In the genomic region with DNA sequence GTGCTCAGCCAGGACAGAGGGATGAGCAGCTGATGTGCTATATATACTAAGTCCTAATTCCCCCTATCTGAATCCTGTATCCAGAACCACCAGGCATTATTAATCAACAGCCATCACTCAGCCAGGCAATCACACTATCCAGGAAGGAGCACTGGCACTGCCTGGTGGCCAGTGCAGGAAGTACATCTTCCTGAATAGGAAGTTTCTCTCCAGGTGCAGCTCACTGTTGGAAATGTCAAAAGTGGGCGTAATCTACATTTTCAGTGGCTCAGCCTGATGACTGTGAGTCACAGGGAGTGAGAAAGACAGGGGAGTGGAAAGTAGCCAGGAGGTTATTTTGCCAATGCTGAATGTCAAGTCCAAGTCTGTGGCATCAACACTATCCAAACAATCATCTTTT, we compare ENCODE assay signal across 10 mouse cellular contexts. TPM values are rescaled to one million over a fixed set of nuclear protein-coding genes. Genes with fewer than 3 reads are reported as not detected.
DNase-seq lines count a peak whose midpoint lies in the region; ATAC-seq and TF ChIP-seq lines count a peak whose summit lies in the region.
"Had no signal": no experiment of that assay in that cellular context is flagged by ENCODE, and none has a peak within 500 bp of the region (broad histone marks: within the 10 kb centered on the region; RNA-seq: fewer than 3 reads in every experiment).

No protein-coding gene starts in this region.

- 0 out of 2 replicates have a peak, but pooled peaks cover 3% of the 10 kb centered on the region for H3K27me3 ChIP-seq in neural tube, embryonic 15.5 days (replicated peaks)
- H3K27me3 ChIP-seq in midbrain, postnatal 0 days (ENCODE audit: insufficient read depth, low read length): no peaks in the 10 kb centered on the region
- H3K27me3 ChIP-seq: neural tube, embryonic 13.5 days had no signal

- H3K27ac ChIP-seq in neural tube, embryonic 15.5 days (replicated peaks): no peak overlapping the region
- H3K27ac ChIP-seq in midbrain, postnatal 0 days (ENCODE audit: low read depth, low read length): no peak overlapping the region
- H3K27ac ChIP-seq: neural tube, embryonic 13.5 days had no signal

- H3K36me3 ChIP-seq in neural tube, embryonic 15.5 days: peaks cover 38% of the 10 kb centered on the region
- H3K36me3 ChIP-seq in midbrain, postnatal 0 days (ENCODE audit: insufficient read depth, low read length): peaks cover 29% of the 10 kb centered on the region

- no peak for ATAC-seq in neural tube, embryonic 15.5 days (ENCODE audit: low FRiP score)
- ATAC-seq in midbrain, postnatal 0 days (ENCODE audit: low FRiP score): no peak

- 88% methylated on average over 1 of the region's 1 CpGs for WGBS in neural tube, embryonic 15.5 days
- 96% methylated on average over 1 of the region's 1 CpGs for WGBS in midbrain, postnatal 0 days

- H3K4me2 ChIP-seq in neural tube, embryonic 15.5 days: no peak overlapping the region
- H3K4me2 ChIP-seq in midbrain, postnatal 0 days (ENCODE audit: low read depth, low read length, poor library complexity, severe bottlenecking): no peak overlapping the region
- H3K4me2 ChIP-seq: neural tube, embryonic 13.5 days had no signal

- H3K4me3 ChIP-seq in neural tube, embryonic 15.5 days (replicated peaks): no peak overlapping the region
- no peak overlapping the region for H3K4me3 ChIP-seq in midbrain, postnatal 0 days (ENCODE audit: low read depth, low read length)
- H3K4me3 ChIP-seq: neural tube, embryonic 13.5 days had no signal

- no peaks in the 10 kb centered on the region for H3K4me1 ChIP-seq in neural tube, embryonic 15.5 days
- H3K4me1 ChIP-seq in midbrain, postnatal 0 days (ENCODE audit: insufficient read depth, low read length): no peaks in the 10 kb centered on the region
- H3K4me1 ChIP-seq: neural tube, embryonic 13.5 days had no signal

- no peak overlapping the region for H3K9ac ChIP-seq in neural tube, embryonic 15.5 days (replicated peaks)
- H3K9ac ChIP-seq in midbrain, postnatal 0 days (replicated peaks; ENCODE audit: low read length, poor library complexity, severe bottlenecking): no peak overlapping the region
- H3K9ac ChIP-seq: neural tube, embryonic 13.5 days had no signal

- no peaks in the 10 kb centered on the region for H3K9me3 ChIP-seq in neural tube, embryonic 15.5 days (replicated peaks)
- H3K9me3 ChIP-seq in midbrain, postnatal 0 days (ENCODE audit: low read length): no peaks in the 10 kb centered on the region
- H3K9me3 ChIP-seq: neural tube, embryonic 13.5 days had no signal

- peak; percentile 71 for TF ChIP-seq CTCF in midbrain, postnatal 0 days (IDR thresholded peaks at IDR 0.05)

- peak; percentile 73 to 86 for DNase-seq in adrenal gland, adult (ENCODE audit: inconsistent age in 2 of 2, low spot score in 1 of 2)
- no peak for DNase-seq in adrenal gland, postnatal 4 days (ENCODE audit: low spot score in 2 of 2)
- peak; percentile 30 for DNase-seq in neural tube, embryonic 10.5 days (ENCODE audit: extremely low spot score, low spot score)
- peak; percentile 42 to 55 for DNase-seq in cerebellum, postnatal 14 days
- peak; percentile 45 to 46 for DNase-seq in kidney, postnatal 25 days
- peak; percentile 22 for DNase-seq in midbrain, postnatal 0 days (ENCODE audit: low spot score)
- DNase-seq in right cerebral cortex, postnatal 10 days (ENCODE audit: low spot score in 2 of 2): no peak

RNA-seq across cellular contexts. Expression of a gene that starts 5.7 kb away (rescaled TPM):
- not detected for total RNA-seq in adrenal gland, postnatal 4 days (2021)
- 0.29 and 0.54 TPM in 2 replicates for polyA plus RNA-seq in neural tube, embryonic 15.5 days (2015; fragmentation: Nextera tagmentation; extraction: Ambion mirVana)
- total RNA-seq in midbrain, postnatal 0 days (2014; rRNA removed): 0.11 TPM in 1 of 2 replicates, not detected in the other
- polyA plus RNA-seq in midbrain, postnatal 0 days (2015; fragmentation: Nextera tagmentation; extraction: Ambion mirVana): 0.43 and 0.83 TPM in 2 replicates
- total RNA-seq: heart, postnatal 14 days had no signal
- polyA plus RNA-seq: neural tube, embryonic 13.5 days had no signal

RNA-seq across cellular contexts. Expression of a gene that starts 8.8 kb away (rescaled TPM):
- total RNA-seq in adrenal gland, postnatal 4 days (2021): 10 to 100 TPM; 20.8 to 26.1 TPM
- polyA plus RNA-seq in neural tube, embryonic 15.5 days (2015; fragmentation: Nextera tagmentation; extraction: Ambion mirVana): 26.0 and 29.2 TPM in 2 replicates
- 13.6 and 30.0 TPM in 2 replicates for total RNA-seq in midbrain, postnatal 0 days (2014; rRNA removed)
- polyA plus RNA-seq in midbrain, postnatal 0 days (2015; fragmentation: Nextera tagmentation; extraction: Ambion mirVana): 20.1 and 22.1 TPM in 2 replicates

RNA-seq across cellular contexts. Expression of a gene that starts 9.0 kb away (rescaled TPM):
- 10 to 100 TPM; 37.7 to 38.1 TPM for total RNA-seq in adrenal gland, postnatal 4 days (2021)
- polyA plus RNA-seq in neural tube, embryonic 15.5 days (2015; fragmentation: Nextera tagmentation; extraction: Ambion mirVana): 14.1 and 14.9 TPM in 2 replicates
- 14.9 and 15.0 TPM in 2 replicates for total RNA-seq in midbrain, postnatal 0 days (2014; rRNA removed)
- polyA plus RNA-seq in midbrain, postnatal 0 days (2015; fragmentation: Nextera tagmentation; extraction: Ambion mirVana): 9.8 and 10.2 TPM in 2 replicates

RNA-seq across cellular contexts. Expression of a gene that starts 28.6 kb away (rescaled TPM):
- total RNA-seq in adrenal gland, postnatal 4 days (2021): 10 to 100 TPM; 33.9 to 38.3 TPM
- 198 and 242 TPM in 2 replicates for polyA plus RNA-seq in neural tube, embryonic 15.5 days (2015; fragmentation: Nextera tagmentation; extraction: Ambion mirVana)
- total RNA-seq in midbrain, postnatal 0 days (2014; rRNA removed): 66.3 and 83.1 TPM in 2 replicates
- polyA plus RNA-seq in midbrain, postnatal 0 days (2015; fragmentation: Nextera tagmentation; extraction: Ambion mirVana): 196 and 200 TPM in 2 replicates

RNA-seq across cellular contexts. Expression of a gene that starts 31.5 kb away (rescaled TPM):
- 1 to 10 TPM in 1 of 2 experiments, under 1 TPM in 1; 0.45 to 8.8 TPM for total RNA-seq in adrenal gland, postnatal 4 days (2021)
- polyA plus RNA-seq in neural tube, embryonic 15.5 days (2015; fragmentation: Nextera tagmentation; extraction: Ambion mirVana): 0.36 and 0.81 TPM in 2 replicates
- 2.7 and 4.5 TPM in 2 replicates for total RNA-seq in midbrain, postnatal 0 days (2014; rRNA removed)
- 0.75 and 0.77 TPM in 2 replicates for polyA plus RNA-seq in midbrain, postnatal 0 days (2015; fragmentation: Nextera tagmentation; extraction: Ambion mirVana)

Comparison
In these comparisons a context has a peak if more than half of its experiments do, and no peak if none do; other contexts are left out.
1. DNase-seq: peak in adrenal gland, adult (2 of 2), neural tube, embryonic 10.5 days (single experiment), cerebellum, postnatal 14 days (2 of 2), kidney, postnatal 25 days (2 of 2) and midbrain, postnatal 0 days (single experiment); none in adrenal gland, postnatal 4 days (0 of 2) and right cerebral cortex, postnatal 10 days (0 of 2).